Mouse (Mus musculus) cerebellum, postnatal 4 days (tissue): ENCODE data around the gene Gm5089.
A peak's percentile ranks its signal among the peaks of the same experiment; 100 is the strongest.

ENCODE experiments used
- DNase-seq, 2 experiments: peaks; one replicate each; pipeline ENCODE4 v3.0.0; 2022; ENCODE audit warnings: low spot score in 2 of 2, mixed read lengths in 1 of 2

The Gm5089 gene

DNA sequence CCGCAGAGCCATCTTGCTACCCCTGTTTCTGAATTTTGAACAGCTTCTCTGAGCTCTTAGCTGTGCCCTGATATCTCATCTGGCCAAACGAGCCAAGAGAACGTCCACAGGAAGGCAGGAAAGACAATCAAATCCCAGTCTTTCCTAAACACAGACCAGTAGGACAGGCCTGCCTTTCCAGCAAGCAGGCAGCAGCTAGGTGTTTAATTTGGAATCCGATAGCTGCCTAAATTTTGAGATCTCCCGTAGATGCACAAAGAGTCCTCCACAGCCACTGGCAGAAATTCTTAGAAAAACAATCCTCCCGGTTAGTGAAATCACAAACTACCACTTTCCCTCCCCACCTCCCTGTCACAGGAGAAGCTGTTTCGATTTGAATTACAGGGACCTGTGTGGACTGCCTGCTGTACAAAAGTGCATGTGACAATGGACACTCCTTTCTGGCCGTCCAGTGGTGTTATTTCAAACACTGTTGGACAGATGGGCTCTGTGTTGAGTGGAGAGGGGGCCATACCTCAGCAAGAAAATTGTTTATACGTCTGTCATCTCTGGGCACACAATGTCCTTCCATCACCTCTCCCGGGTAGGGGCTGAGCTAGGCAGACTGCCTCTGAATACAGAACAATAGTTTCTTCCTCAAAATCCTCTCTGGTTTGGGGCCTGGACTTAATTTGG, 24.2 kb downstream of the Gm5089 start:
- no peak for DNase-seq

DNA sequence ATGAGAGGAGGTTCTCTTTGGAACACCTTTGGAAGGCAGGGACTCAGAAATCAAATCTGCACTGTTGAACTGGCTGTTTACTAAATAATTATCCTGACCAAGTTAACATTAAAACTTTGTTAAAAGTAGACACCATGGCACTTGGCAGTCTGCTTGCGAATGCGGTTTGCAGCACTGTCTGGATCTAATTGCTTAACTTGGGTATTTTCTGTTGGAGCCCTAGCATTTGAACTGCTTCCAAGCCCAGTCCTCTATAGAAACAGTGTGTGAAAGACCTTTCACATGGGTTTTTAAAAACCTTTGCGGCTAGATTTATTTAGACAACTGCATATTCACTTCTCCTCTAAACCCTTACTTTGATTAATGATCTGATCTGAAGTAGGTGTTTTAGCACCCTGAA, 26.5 kb downstream of the Gm5089 start:
- no peak for DNase-seq

GRCm38 (mm10) chr14:122416166-122416771, 34.6 kb downstream of the Gm5089 start:
- no peak for DNase-seq

- no peak for DNase-seq
These were observed 36.1 kb downstream of the Gm5089 start for GRCm38 (mm10) chr14:122414786-122415185.

GRCm38 (mm10) chr14:122413542-122413928, 37.4 kb downstream of the Gm5089 start:
- no peak for DNase-seq

DNA sequence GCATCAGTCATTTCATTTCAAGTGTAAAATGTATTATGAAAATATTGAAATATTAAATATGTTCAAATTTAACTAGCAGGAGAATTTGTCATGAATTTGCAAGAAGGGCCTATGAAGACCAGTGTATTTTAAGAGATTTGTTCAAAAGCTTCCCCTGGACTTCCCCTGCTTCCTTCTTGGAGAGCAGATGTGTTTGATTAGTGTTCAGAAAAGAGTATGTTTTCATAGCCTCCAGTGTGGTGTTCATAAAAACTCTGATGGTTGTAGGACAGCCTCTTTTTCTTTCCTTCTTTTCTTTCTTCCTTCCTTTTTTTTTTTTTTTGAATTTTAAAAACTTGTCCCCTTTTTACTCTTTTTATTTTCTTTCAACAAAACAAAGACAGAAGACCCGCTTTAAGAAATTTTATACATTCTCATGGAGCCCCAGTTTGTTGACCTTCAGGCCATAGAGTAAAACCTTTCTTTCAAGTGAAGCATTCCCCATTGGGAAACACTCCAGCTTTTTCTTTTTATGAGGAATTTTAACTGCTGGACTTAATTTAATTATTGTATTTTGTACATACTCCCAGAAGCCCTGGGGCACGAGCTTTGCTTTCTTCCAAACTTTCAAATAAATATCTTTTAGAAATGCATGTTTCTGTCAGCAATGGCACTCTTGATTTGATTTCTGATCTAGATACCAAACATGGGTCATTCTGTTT, 37.9 kb downstream of the Gm5089 start:
- no peak for DNase-seq

- DNase-seq: peak in 1 of 2 experiments; percentile 49
These were observed 44.2 kb downstream of the Gm5089 start for GRCm38 (mm10) chr14:122406541-122407219.

DNA sequence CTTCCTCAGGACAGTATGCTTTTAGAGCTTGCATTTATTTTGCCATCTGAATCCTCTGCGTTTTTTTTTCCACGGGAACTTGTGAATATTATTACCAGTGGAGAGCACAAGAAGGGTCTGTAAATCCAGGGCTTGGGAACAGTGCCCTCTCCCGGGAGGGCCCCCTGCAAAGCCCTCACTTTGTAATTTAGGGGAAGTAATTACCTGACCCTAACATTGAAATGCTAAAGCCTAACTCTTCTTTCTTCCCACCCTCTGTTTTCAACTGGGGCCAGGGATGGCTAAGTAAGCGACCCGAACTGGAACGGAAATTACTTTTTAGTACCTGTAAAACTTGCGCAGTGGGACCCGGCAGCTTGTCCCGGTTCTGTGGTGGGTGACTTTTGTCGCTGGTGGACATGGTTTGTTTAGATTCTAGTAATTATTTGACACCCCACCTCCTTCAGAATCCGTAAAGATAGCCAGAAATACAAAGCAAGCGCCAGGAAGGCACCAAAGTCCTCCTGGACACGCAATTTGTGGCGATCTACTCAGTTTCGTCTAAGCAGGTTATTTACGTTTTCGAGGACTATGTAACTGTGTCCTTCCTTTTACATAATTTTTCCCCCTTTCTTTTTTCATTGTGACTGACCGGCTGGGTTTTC, 44.9 kb downstream of the Gm5089 start:
- DNase-seq: peak in 1 of 2 experiments; percentile 42

DNA sequence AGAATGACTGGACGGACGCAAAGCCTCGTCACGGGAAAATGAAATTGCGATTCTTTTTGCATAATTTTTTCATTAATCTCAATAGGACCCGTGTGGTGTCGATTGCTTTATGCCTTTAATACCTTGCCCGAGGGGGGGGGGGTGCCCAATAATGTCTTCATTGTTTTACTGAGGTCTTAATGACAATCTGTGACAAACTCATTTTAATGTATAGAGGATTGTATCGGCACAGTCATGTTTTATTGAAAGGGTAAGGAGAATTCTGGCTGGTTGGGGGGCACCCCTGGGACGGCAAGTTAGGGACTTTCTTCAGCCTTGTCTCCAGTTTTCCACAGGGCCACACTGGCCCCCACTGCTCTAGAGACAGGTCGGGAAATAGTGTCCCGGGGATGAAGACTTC, 45.7 kb downstream of the Gm5089 start:
- no peak for DNase-seq

DNA sequence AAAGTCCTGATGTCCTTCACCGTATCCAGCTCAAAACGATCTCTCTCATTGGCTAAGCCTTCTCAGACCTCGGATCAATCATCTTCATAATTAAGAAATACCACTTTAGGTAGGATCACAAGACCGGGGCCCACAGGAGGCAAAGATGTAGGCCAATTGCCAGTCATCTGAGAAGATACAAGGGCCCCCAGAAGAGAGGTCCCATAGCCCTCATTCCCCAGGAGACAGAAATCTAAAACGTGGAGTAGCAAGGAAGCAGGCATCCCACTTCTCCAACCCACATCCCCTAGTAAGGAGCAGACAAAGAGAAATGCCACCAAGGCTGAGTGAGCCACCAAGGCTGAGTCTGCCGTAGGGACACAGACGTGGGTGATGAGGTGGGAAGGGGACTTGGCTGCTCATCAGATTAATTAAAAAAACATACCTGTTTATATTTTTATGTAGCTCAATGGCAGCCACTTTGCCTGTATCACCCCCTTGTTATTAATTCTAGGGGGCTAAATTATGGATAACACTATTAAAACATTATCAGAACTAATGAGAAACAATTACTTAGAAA, 46.2 kb downstream of the Gm5089 start:
- DNase-seq: peak in 1 of 2 experiments; percentile 15

DNA sequence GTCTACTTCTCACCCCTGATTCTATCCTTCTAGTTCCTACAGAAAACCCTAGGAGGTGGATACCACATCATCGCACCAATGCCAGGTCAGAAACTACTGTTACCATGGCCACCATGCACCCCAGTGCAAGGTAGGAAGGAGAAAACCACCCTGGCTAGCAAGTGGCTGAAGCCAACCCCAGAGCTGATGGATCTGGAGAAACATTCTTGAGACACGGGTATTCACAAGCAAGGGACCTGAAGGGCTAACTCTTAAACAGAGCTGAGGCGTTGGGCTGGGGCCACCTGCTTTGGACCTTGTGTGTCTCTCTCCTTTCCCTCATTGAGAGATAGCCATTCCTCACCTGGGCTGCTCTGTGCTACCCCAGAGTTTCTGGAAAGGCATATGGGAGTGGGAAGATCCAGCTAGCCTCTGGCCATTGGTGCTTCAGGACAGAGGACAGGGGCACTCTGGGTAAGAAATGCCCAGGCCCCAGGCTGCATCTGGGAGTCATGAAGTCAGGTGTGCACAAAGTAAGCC, 47.4 kb downstream of the Gm5089 start:
- DNase-seq: no peak

GRCm38 (mm10) chr14:122402716-122403258, 48.1 kb downstream of the Gm5089 start:
- no peak for DNase-seq

DNA sequence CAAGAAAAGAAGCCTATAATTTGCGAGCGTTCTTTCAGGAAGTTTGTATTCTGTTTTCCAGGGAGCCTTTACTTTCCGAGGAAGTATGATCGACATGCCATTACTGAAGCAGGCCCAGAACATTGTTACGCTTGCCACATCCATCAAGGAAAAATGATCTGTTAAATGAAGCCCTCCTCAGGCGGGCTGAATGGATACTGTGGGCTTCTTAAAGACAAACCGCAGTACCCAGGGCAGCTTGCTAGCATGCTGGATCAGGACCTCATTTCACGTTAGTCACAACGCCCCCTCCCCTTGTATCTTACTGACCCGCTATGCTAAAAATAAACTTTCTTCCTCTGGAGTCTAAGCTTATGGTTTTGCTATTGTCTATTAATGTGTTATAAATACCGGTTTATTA, 49.0 kb downstream of the Gm5089 start:
- no peak for DNase-seq

GRCm38 (mm10) chr14:122399906-122400305, 51.0 kb downstream of the Gm5089 start:
- no peak for DNase-seq

GRCm38 (mm10) chr14:122398676-122399075, 52.2 kb downstream of the Gm5089 start:
- no peak for DNase-seq

GRCm38 (mm10) chr14:122393119-122393518, 57.8 kb downstream of the Gm5089 start:
- no peak for DNase-seq

DNA sequence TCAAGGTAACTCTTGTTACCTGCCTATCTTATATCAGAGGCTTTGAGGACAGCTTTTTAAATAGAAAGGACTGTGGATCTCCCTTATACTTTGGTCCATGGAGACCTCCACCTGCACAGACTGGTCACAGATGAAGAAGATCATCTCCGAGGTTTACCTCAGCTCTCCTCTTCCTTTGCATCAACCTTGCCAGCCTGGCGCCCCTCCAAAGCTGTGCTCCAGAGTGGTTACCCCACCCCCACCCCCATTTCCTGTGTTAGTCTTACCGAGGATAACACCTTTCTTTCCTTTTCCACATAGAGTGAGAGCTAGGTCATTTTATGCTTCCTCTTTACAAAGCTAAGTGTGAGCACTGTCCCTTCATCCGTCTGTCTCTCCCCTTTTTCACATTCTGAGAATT, 60.0 kb downstream of the Gm5089 start:
- peak in 1 of 2 experiments; percentile 52 for DNase-seq

DNA sequence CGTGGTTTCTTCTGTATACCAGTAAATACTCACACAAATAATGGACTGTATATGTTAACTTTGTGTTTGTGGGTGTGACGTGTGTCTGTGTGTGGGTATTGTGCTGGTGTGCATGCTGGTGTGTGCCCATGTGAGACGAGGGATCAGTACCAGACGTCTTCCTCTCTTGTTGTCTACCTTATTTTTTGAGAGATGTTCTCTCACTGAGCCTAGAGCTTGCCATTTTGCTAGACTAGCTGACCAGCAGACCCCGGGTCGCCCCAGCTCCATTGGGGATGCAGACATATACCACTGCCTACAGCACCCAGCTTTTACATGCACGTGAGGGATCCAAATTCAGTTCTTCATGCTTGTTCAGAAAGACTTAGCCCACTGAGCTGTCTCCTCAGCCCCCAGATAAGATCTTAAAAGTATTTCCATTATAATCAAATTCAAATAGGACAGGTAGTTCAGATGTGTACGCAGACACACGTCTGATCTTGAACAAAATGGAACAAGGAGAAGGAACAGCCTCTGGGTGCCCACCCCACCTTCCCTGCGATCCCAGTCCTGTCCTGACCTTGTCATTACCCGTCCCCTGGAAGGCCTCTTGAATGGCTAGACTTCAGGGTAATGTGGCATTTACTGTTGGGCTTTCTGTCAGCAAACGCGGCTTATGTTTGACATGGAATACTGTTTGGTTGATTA, 61.1 kb downstream of the Gm5089 start:
- no peak for DNase-seq

DNA sequence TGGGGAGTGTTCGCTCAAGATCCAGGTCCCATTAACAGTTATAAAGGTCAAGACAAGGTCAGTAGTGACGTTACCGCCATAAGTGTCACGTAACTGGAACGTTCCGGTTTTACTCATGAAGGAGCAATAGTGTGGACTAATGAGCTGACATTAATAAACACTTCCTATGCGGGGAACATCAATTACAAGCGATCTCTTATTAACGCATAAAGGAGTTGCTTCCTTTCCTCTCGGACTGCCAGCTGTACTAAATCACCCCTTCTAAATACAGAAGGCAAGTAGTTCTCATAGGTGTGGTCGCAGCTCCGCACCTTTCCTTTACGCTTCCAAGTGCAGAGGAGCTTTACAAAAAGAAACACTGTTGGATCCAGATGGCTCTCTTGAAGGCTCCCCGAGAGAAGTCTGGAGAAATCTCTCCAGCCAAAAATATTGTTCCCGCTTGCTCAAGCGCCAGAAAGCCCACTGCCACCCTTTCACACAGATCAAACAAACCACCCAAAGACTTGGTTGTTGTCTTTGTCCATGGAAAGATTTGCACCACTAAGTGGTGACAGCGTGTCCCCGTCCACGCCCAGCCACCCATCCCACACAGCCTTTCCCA, 62.4 kb downstream of the Gm5089 start:
- peak in 1 of 2 experiments; percentile 52 for DNase-seq

DNA sequence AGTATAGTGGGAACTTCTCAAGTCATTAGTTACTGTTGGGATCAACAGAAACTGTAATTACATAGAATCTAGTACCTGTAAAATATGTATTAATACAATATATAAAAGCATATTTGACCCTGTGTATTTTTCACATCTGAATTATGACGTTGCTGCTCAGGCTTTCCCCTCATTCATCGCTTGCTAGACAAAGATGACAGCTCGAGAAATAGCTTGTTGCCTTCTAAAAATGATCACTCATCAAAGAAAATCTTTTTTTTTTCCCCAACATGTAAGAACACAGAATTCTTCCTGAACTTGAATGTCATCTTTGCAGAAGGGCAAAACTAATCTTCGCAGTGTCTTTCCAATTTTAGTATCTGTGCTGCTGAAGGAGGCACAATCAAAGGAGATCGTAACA, 63.1 kb downstream of the Gm5089 start:
- DNase-seq: no peak
